Mouse (Mus musculus): ENCODE measurements around the gene Abcg1.

Gene Abcg1

DNA sequence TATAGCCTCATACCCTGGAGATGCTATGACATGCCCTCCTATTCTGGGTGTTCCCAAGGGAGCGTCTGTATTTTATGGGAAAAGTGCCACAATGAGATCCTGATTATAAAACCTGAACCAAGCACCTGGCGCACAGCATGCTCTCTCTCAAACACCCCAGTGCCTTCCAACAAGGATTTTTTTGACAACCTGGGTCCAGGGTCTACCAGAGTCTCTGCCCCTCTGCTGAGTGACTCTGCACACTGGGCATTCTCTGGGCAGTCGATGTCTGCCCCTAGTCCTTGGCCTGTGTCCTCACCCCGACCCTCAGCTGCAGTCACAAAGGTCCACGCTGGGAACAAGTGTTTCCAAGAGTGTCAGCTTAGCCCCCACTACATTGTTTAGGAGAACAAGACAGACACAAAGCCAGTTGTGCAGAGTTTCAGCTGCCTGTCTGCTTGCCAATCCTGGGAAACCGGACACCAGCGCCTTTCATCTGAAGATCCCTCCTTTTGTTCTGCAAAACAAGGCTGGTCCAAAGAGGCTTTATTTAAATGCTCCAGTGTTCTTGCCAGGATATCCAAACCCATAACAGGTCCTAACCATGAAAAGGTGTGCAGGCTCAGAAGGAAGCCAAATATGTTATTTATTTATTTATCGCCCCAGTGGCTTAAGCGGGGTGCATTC, 55.8 kb downstream of the Abcg1 start:
- peaks cover 24% of the 10 kb centered on the region for H3K36me3 ChIP-seq (ENCODE audit: control insufficient read depth, insufficient read depth, low read length, poor library complexity, severe bottlenecking)
- H3K27me3 ChIP-seq (ENCODE audit: control insufficient read depth, insufficient read depth, low read length, poor library complexity, severe bottlenecking), result no peaks in the 10 kb centered on the region
- no peak for DNase-seq (ENCODE audit: low read depth, low spot score)

DNA sequence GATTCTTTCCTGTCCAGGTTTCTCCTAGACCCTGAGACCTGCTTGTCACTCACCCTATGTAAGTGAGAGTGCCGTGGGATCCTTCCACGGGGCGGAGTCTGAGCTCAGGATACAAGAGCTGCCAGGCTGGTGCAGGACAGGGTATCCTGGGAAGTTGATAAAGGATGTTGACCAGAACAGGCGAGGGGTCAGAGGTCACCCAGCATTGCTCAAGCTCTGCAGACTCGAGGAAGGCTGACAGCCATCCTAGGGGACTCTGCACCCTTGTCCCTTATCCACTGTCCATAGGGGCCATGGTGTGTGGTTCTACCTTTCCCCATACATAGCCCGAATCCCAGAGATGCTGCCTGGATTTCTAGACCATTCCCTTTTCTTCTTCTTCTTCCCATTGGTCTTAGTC, 58.6 kb downstream of the Abcg1 start:
- H3K36me3 ChIP-seq (ENCODE audit: control insufficient read depth, insufficient read depth, low read length, poor library complexity, severe bottlenecking), result peaks cover 18% of the 10 kb centered on the region
- no peaks in the 10 kb centered on the region for H3K27me3 ChIP-seq (ENCODE audit: control insufficient read depth, insufficient read depth, low read length, poor library complexity, severe bottlenecking)
- no peak for DNase-seq (ENCODE audit: low read depth, low spot score)

- Histone ChIP-seq H3K36me3 (ENCODE audit: control insufficient read depth, insufficient read depth, low read length, poor library complexity, severe bottlenecking) (peaks cover 13% of the 10 kb centered on the region), H3K27me3 (ENCODE audit: control insufficient read depth, insufficient read depth, low read length, poor library complexity, severe bottlenecking) (no peaks in the 10 kb centered on the region)
- no peak for DNase-seq (ENCODE audit: low read depth, low spot score)
Observed at GRCm38 (mm10) chr17:31117946-31118345, 60.5 kb downstream of the Abcg1 start.

DNA sequence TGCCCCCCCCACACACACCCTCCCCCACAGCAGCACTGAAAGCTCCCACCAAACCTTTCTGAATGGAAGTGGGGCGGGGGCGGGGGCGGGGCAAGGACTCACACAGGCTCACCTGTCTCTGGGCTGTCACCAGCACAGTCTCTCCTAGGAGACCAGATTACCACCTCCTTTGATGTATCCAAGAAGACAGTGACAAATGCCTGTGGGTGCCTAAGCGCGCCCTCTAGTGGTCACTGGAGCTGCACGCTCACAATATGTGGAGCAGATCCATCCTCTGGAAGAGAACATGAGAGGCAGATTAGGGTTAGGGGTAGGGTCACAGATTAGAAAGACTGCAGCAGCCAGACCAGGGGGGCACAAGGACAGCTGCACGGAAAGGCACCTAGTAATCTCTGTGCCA, 62.0 kb downstream of the Abcg1 start:
- peaks cover 7% of the 10 kb centered on the region for H3K36me3 ChIP-seq (ENCODE audit: control insufficient read depth, insufficient read depth, low read length, poor library complexity, severe bottlenecking)
- no peaks in the 10 kb centered on the region for H3K27me3 ChIP-seq (ENCODE audit: control insufficient read depth, insufficient read depth, low read length, poor library complexity, severe bottlenecking)
- peak; percentile 85 for DNase-seq (ENCODE audit: low read depth, low spot score)

- peak; percentile 75 for DNase-seq (ENCODE audit: low read depth, low spot score)
- H3K36me3 ChIP-seq (ENCODE audit: control insufficient read depth, insufficient read depth, low read length, poor library complexity, severe bottlenecking), result peaks cover 2% of the 10 kb centered on the region; the same call in 1 of the 2 replicates
- H3K27me3 ChIP-seq (ENCODE audit: control insufficient read depth, insufficient read depth, low read length, poor library complexity, severe bottlenecking), result no peaks in the 10 kb centered on the region
Observed at GRCm38 (mm10) chr17:31121975-31122374, 64.5 kb downstream of the Abcg1 start.

GRCm38 (mm10) chr17:31125548-31126266, 68.2 kb downstream of the Abcg1 start:
- DNase-seq (ENCODE audit: low read depth, low spot score), result no peak
- H3K27me3 ChIP-seq (ENCODE audit: control insufficient read depth, insufficient read depth, low read length, poor library complexity, severe bottlenecking), result no peaks in the 10 kb centered on the region
- H3K36me3 ChIP-seq (ENCODE audit: control insufficient read depth, insufficient read depth, low read length, poor library complexity, severe bottlenecking), result no peaks in the 10 kb centered on the region

DNA sequence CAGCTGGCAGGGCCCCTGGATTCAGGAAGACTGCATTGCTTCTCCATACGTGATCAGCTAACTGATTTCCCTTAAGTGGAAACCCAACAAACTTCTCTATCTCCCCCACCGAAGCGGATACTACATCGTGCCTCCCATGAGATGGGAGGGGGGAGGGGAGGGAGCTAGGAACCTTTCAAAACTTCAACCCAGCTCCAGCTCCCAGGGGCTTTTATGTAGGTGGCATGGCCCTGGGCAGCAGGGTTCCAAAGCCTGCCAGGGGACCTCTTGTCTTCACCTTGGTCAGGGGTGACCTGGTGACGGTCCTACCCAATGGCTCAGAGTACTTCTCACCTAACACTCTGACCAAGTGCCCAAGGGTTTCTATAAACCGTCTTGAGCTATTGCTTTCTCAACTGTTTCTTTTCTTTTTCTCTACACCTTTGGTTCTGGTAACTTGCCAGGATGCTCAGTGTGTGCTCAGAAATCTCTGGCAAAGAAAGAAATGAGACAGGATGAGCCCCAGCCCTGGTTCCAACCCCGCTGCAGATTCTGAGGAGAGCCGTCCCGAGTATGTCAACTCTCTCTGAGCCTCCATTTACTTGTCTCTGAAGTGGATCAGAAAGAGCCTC, 71.3 kb downstream of the Abcg1 start:
- H3K36me3 ChIP-seq (ENCODE audit: control insufficient read depth, insufficient read depth, low read length, poor library complexity, severe bottlenecking), result no peaks in the 10 kb centered on the region
- no peak for DNase-seq (ENCODE audit: low read depth, low spot score)
- no peaks in the 10 kb centered on the region for H3K27me3 ChIP-seq (ENCODE audit: control insufficient read depth, insufficient read depth, low read length, poor library complexity, severe bottlenecking)

DNA sequence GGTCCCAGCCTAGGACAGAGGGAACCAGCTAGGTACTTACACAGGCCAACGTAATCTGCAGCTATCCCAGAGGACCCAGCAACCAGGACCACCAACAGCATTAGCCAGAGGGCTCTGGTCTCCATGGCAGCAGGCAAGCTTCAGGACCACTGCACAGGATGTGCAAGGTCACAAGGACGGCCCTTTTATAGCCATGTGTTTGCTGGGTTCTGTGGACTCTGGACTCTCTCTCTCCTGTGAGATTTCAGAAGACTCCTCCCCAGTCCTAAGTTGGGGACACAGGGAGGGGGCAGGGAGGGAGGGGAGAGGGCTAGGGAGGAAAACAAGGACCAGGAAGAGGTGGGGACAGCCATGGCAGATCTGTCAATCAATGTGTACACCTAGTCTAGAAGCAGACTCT, 72.0 kb downstream of the Abcg1 start, which contains the start of gene Tff3:
Tff3 (minus strand) TSS at position 195 of the 400 bp plus-strand sequence.
- no peaks in the 10 kb centered on the region for H3K27me3 ChIP-seq (ENCODE audit: control insufficient read depth, insufficient read depth, low read length, poor library complexity, severe bottlenecking)
- DNase-seq (ENCODE audit: low read depth, low spot score), result no peak
- H3K36me3 ChIP-seq (ENCODE audit: control insufficient read depth, insufficient read depth, low read length, poor library complexity, severe bottlenecking), result no peaks in the 10 kb centered on the region

DNA sequence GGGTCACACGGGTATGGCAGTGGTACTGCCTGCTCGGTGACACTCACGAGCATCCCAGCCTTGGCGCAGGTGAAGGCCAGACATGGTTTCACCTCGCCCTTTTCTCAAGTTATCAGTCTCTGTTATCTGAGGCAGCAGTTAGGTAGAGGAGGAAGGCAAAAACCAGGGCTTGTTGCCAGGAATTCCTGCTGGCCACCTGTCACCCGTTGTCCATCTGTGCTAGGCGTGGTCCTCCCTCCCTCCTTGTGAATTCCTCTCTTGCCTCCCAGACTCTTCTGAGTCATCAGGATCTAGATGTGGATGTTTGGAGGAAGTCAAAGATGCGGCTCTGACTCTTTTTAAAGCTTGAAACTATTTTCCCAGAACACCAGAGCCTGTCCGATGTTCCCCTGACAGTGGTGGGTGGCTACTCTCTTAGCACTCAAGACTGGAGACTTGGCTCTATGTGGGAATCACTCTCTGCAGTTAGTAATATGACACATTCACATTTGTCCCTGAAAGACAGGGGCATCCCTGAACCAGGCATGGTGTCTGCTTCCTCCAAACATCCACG, 73.9 kb downstream of the Abcg1 start:
- Histone ChIP-seq H3K27me3 (ENCODE audit: control insufficient read depth, insufficient read depth, low read length, poor library complexity, severe bottlenecking) (no peaks in the 10 kb centered on the region), H3K36me3 (ENCODE audit: control insufficient read depth, insufficient read depth, low read length, poor library complexity, severe bottlenecking) (no peaks in the 10 kb centered on the region)
- DNase-seq (ENCODE audit: low read depth, low spot score), result no peak

DNA sequence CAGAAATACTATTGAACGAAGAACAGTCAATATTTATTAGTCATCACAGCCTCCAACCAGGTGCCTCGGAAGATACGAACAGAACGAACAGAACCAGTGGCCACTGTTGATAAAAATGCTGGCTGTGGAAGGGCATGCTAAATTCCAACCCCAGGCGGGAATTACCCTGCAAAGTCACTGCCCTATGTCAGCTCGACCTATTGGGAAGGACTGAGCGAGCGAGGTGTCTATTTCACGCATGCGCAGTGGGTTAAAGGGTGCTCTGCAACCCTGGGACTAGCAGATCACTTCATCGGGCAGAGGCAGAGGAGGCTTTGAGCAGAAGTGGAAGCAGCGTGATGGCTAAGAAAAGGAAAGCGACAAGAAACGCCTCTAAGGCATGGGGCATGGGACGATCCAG, 76.3 kb downstream of the Abcg1 start:
- Histone ChIP-seq H3K36me3 (ENCODE audit: control insufficient read depth, insufficient read depth, low read length, poor library complexity, severe bottlenecking) (no peaks in the 10 kb centered on the region), H3K27me3 (ENCODE audit: control insufficient read depth, insufficient read depth, low read length, poor library complexity, severe bottlenecking) (no peaks in the 10 kb centered on the region)
- DNase-seq (ENCODE audit: low read depth, low spot score), result no peak

DNA sequence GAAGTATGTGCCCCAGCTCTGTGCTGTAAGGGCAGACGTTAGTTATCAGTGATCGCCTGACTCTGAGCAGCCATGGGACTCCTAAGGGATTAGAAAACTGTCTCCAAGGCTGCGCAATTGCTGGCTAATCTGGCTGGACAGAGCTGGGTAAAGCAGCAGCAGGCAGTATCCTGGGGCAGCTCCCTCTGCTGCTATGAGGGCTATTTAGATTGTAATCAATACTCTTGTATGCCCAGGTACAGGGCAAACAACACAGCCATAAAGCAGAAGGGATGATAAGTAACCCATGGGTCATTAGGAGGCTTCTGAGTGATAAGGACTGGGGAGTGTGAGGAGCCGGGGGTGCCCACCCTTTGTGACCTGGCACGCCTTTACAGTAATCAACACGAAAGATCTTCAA, 77.4 kb downstream of the Abcg1 start:
- no peak for DNase-seq (ENCODE audit: low read depth, low spot score)
- Histone ChIP-seq H3K27me3 (ENCODE audit: control insufficient read depth, insufficient read depth, low read length, poor library complexity, severe bottlenecking) (no peaks in the 10 kb centered on the region), H3K36me3 (ENCODE audit: control insufficient read depth, insufficient read depth, low read length, poor library complexity, severe bottlenecking) (no peaks in the 10 kb centered on the region)

DNA sequence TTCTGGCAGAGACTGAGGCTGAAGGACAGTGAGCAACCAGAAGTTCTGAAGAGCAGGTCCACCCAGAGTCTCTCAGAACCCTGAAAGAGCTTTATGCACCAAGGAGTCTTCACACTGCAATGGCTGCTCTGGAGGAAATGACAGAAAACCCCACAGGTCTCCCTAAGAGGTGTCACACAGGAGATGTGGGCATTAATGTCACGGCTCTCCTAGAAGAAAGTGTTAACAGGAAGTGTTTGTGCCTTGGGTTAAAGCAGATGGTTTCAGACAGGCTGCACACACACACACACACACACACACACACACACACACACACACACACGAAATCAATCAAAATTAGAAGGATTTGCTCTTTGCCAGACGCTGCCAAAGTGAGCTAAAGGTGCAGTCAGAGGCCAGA, 78.8 kb downstream of the Abcg1 start:
- DNase-seq (ENCODE audit: low read depth, low spot score), result peak; percentile 18
- H3K36me3 ChIP-seq (ENCODE audit: control insufficient read depth, insufficient read depth, low read length, poor library complexity, severe bottlenecking), result no peaks in the 10 kb centered on the region
- H3K27me3 ChIP-seq (ENCODE audit: control insufficient read depth, insufficient read depth, low read length, poor library complexity, severe bottlenecking), result no peaks in the 10 kb centered on the region

GRCm38 (mm10) chr17:31136821-31137220, 79.3 kb downstream of the Abcg1 start:
- Histone ChIP-seq H3K27me3 (ENCODE audit: control insufficient read depth, insufficient read depth, low read length, poor library complexity, severe bottlenecking) (no peaks in the 10 kb centered on the region), H3K36me3 (ENCODE audit: control insufficient read depth, insufficient read depth, low read length, poor library complexity, severe bottlenecking) (no peaks in the 10 kb centered on the region)
- no peak for DNase-seq (ENCODE audit: low read depth, low spot score)

GRCm38 (mm10) chr17:31138398-31138797, 80.9 kb downstream of the Abcg1 start:
- DNase-seq (ENCODE audit: low read depth, low spot score), result peak; percentile 81
- Histone ChIP-seq H3K27me3 (ENCODE audit: control insufficient read depth, insufficient read depth, low read length, poor library complexity, severe bottlenecking) (no peaks in the 10 kb centered on the region), H3K36me3 (ENCODE audit: control insufficient read depth, insufficient read depth, low read length, poor library complexity, severe bottlenecking) (no peaks in the 10 kb centered on the region)

GRCm38 (mm10) chr17:31142116-31142515, 84.6 kb downstream of the Abcg1 start:
- Histone ChIP-seq H3K36me3 (ENCODE audit: control insufficient read depth, insufficient read depth, low read length, poor library complexity, severe bottlenecking) (no peaks in the 10 kb centered on the region), H3K27me3 (ENCODE audit: control insufficient read depth, insufficient read depth, low read length, poor library complexity, severe bottlenecking) (no peaks in the 10 kb centered on the region)
- DNase-seq (ENCODE audit: low read depth, low spot score), result no peak
